Comparison of ENCODE assay signal across 16 mouse cellular contexts in genomic region chr3:63800685-63801084, GRCm38 (mm10).
"Had no signal": no experiment of that assay in that cellular context is flagged by ENCODE, and none has a peak within 500 bp of the region (broad histone marks: within the 10 kb centered on the region; RNA-seq: fewer than 3 reads in every experiment).

No protein-coding gene starts in this region.

- H3K27ac ChIP-seq: midbrain, embryonic 10.5 days; midbrain, embryonic 12.5 days; neural tube, embryonic 12.5 days; stomach, embryonic 15.5 days; stomach, postnatal 0 days had no signal

- H3K27me3 ChIP-seq: midbrain, embryonic 12.5 days; neural tube, embryonic 12.5 days; stomach, embryonic 15.5 days had no signal

- H3K9me3 ChIP-seq: midbrain, embryonic 10.5 days; midbrain, embryonic 12.5 days; neural tube, embryonic 12.5 days; stomach, embryonic 15.5 days had no signal

- H3K4me2 ChIP-seq: lung, embryonic 14.5 days; midbrain, embryonic 12.5 days; neural tube, embryonic 12.5 days; stomach, embryonic 15.5 days had no signal

- H3K4me3 ChIP-seq: midbrain, embryonic 10.5 days; midbrain, embryonic 12.5 days; myocyte; neural tube, embryonic 12.5 days; stomach, embryonic 15.5 days had no signal

- DNase-seq: lung, adult 18-20 months; lung, embryonic 14.5 days; lung, postnatal 10 days; lung, postnatal 4 days; midbrain, embryonic 14.5 days; right cerebral cortex, postnatal 14 days; thymus, adult 2 months; thymus, postnatal 25 days; thymus, postnatal 4 days had no signal

- H3K36me3 ChIP-seq: midbrain, embryonic 12.5 days; neural tube, embryonic 12.5 days; stomach, embryonic 15.5 days had no signal

- H3K4me1 ChIP-seq: neural tube, embryonic 12.5 days; stomach, embryonic 15.5 days had no signal

- ATAC-seq: midbrain, embryonic 16.5 days had no signal

- H3K9ac ChIP-seq: lung, embryonic 14.5 days; midbrain, embryonic 12.5 days; neural tube, embryonic 12.5 days; stomach, embryonic 15.5 days had no signal
